Mouse (Mus musculus) 3134 (cell line): ENCODE data around the gene Fat3.

ENCODE experiments used
- DNase-seq: peaks from one replicate; pipeline ENCODE4 v3.0.0-alpha.2; 2011; ENCODE audit warnings: low spot score; ENCODE audit not compliant: insufficient read length; ENCODE audit errors: extremely low read depth

Gene Fat3

DNA sequence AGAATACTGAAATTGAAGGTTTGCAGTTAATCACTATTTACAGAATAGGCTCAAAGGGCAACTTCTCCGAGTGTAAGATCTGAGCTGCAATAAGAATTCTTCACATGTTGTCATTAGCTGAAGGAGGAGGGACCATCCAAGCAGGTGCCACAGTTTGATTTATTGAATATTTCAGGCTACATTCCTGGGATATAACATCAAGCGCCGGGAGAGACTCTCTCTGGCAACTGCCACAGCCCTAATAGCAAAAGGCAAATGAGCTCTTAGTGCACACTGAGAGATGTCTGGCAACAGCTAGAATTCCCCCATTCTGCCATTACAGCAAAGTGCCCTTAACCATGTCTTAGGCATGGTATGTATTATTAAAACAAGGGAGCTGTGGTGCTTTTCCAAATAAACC lies 61.1 kb downstream of the Fat3 start:
- DNase-seq, result no peak

DNA sequence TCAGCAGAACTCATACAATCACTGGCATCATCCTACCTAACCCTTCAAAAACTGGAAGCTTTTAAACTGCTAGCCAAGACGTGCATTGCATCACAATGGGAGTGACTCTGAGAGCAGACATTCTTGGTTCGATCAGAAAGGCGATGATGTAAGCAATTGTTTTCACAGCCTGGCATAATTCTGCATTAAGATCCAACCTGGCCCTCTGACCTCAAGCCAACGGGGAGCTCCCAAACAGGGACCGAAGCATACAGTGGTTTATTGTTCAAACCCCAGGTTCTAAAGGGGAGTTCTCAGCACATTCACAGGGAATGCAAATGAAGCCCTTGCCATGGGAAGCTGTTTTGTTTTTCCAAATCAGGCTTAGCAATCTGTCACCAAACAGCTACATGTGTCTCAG lies 63.3 kb downstream of the Fat3 start:
- DNase-seq, result no peak

DNA sequence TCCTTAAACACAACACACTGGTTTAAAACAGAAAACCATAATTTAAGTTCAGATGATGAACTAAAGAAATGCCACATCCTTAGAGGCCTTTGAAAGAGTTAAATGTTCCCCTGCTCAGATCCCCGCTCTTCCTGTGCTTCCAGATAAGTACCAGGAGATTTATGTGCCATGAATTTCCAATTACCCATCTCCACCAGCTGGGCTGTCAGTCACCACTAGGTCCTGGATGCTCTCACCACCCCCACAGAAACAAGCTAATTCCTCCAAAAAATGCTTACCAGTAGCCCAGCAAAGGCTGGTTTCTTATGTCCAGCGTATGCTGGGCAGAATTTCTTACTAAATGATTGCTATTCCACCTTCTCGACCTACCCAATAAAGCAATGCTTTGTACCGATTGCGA lies 72.5 kb downstream of the Fat3 start:
- no peak for DNase-seq

DNA sequence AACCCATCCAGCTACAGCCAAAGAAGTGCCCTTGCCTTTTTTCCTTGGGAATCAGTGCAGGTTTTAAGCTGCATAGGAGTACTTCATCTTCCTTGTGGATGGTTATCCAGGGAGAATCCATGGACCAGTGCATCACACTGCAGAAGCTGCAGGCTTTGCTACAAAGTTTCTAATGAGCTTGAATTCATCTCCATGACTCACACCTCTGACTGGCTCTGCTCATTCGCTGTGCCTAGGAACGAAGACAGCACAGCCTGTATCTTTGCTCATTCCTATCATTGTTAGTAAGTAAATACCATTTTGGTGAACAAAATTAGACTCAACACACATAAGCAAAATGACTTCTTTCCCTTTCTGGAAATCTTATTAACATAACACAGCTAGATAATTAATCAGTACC lies 78.4 kb downstream of the Fat3 start:
- no peak for DNase-seq

DNA sequence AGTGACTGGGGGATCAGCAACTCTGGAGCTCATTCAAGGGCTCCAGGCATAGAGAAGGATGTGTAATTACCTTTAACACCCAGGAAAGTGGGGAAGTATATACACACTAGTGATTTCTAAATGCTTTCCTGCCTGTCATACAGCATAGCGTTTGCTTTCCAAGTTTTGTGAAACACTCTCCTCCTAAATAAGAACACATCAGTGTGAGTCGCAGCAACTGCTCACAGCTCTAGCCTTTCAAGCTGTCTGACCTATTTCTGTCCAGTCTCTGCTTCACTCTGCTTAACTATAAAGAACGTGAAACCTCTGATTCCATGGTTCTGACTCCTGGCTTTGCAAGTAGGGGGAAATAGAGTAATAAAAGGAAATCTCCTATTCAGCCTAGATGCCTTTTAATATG lies 98.3 kb downstream of the Fat3 start:
- no peak for DNase-seq

DNA sequence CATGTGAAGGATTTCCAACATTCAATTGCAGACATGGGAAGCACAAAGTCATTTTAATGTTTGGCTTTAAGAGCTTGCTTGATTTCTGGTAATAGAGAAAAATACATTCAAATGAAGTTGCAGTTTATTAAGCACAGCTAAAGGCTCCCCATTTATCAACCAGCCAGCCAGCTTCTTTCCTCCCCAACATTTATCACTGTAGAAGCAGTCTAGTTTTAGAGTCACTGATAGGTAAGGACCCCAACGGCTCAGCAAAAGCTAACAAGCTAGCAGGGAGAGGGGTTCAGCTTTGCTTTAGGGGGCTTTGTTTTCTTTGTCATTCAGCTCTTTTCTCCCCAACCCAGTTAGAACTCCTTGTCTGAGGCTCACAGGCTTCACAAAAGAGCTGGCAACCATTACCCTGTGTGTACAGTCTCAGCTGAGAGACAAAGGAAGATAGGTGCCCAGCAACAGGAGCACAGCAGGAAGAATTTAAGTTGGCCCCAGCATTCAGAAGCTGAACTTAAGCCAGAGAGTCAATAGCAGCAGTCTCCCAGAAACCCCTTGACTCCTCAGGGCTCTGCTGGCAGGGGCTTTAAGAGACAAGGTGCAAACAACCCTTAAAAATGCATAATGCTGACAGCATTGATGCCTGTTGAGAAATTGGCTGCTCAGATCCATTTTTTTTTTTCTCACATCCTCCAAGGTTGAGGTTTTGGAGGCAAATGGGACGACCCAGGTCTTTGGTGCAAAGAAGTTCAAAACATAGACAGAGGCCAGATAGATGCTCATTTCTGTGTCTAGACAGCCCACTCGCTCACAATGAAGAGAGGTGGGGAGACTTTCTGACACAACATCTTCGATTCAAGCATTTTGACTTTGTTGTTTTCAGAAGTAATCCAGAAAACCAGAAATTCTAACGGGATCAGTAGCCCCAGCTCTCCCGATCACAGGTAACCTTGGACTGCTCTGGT lies 102.1 kb downstream of the Fat3 start:
- no peak for DNase-seq

DNA sequence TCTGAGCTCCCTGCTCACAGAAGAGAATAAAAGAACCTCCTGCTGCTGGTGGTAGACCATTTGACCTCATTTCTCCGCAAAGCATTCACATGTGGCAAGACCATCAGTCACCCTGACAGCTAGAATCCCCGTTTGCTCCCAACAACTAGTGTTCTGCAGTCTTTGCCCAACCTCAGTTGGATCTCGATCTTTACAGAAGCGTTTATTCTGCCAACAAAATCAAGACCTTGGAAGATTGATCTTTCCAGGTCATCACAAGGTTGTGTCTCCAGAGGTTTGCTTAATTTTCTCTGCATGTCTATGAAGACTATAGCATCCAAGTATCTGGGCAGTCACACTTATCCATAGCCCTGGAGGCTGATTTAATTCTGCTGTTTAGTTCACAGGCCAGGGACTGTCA lies 111.9 kb downstream of the Fat3 start:
- DNase-seq, result no peak

DNA sequence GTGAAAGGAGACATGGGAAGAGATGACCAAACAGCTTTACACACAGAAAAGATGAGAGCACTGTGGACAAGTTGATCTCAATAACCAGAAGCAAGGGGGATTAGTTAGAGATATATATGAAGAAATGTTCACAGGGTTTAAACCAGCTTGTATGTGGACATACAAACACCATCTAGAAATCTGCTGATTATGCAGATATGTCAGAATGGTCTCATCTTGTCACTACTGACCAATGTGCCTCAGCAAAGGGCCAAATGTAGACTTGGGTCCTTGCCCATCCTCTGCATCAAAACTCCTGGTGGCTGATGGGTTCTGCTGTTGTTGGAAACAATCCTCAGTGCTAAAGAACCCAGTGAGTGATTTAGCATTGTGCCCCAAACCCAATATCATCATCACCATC lies 113.6 kb downstream of the Fat3 start:
- no peak for DNase-seq

DNA sequence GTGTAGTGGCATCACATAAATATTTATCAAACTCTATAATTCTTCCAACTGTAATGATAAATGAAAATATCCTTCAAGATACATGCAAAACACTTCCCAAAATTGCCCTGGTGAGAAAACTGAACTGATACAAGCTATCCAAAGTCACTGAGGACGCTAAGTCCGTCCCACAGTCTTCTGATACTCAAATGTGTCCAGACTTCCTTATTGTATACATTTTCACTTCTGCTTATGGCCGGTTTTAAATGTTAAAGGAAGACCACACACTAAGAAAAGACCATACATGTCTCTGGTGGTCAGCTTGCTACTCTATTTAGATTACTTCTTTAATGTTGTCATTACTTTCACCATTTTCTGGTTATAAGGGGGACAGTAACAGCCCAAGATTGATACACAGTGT lies 137.4 kb downstream of the Fat3 start:
- no peak for DNase-seq

DNA sequence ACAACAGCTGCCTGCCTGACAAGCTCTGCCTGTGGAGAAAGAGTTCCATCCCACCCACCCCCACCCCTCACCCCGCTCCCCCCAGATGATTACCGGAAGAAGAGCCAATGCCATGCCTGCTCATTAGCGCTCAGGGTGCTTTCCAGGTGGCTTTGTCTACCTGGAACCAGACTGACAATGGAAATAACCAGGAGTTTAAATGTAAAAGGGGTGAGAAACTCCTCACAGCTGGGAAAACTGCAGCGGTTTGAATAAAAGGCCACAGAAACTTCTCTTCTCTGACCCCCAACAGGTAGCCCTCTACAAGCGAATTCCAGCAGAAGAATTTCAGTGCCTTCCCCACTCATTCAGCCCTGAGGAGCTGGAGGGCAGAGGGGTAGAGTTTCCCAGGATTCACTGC lies 139.3 kb downstream of the Fat3 start:
- DNase-seq, result no peak

DNA sequence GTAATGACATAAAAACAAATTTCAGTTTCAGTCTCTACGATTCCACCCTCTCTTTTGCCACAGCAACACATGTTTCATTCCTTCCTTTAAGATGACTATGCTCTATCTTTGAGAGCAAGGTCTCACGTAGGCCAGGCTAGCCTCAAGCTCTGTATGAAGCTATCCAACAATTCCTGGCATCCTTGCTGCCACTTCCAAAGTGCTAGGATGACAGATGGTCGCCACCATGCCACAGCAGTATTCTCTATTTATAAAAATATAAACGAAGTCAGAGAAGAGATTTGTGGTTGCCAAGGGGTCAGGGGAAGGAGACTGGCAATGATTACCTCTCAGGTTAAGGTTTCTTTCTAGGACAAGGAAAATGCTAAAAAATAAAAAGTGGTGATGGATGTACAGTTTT lies 144.4 kb downstream of the Fat3 start:
- DNase-seq, result no peak

DNA sequence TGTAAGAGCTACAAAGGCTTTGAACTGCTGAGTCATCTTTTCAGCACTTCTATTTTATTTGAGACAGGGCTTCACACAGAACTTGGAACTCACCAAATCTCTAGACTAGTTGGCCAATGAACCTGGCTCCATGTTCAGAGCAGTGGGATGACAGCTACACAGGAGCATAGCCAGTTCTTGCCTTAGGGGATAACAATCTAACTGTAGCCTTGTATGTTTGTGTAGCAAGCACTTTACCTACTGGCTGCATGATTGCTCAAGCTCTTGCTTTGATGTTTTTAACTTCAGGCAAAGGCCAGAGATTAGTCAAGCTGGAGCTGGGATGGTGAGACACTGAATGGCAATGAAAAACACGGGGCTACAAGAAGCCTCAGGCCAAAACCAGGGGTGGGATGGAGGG lies 146.2 kb downstream of the Fat3 start:
- no peak for DNase-seq

DNA sequence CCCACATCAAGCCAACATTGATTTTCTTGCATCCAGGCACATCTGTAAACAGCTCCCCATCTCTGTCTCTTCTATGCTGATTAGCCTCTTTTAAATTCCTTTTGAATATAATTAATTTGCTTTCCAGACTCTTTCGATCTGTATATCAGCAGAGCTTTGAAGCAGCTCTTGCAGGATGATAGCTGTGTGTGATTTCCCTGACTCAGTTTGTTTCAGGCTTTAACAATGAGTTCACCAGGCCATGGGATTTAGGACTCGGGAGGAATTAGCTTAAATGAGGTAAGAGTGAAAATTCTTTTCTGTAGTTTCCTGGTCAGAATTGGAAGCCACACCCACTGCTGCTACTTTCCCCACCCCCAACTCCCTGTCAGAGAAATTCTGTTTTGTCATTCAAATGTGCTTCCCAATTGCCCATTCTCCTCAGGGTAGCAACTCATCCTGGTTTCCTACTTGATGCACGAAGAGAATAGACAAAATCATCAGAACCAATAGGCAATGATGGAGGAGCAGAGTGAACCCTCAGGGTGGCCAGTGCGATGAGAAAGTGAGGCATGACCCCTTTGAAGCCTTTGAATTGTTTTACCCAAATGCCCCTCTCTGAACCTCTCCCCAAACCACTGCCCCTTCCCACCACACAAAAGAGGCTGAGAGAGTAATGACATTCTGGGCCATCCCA lies 147.9 kb downstream of the Fat3 start:
- DNase-seq, result no peak

DNA sequence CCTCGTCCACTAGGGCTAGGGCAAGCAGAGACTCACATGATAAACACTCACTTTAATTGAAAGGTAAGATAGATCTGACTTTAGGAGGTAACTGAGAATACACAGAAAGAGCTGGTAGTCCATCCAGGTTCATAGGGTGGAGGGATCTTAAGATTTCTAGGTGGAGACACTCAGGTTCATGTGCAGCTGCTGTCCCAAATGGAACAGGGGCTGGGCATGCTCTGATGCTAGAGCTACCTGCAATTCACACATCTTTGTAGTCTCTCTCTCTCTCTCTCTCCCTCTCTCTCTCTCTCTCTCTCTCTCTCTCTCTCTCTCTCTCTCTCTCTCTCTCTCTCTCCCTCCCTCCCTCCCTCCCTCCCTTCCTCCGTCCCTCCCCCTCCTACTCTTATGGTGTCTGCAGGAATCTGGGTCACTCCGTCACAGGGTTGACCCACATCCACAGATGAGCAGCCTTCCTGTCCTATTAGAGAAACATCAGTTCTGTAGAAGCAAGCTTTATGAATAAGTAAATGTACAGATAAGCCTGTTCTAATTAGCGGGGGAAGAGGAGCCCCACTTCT lies 148.5 kb downstream of the Fat3 start:
- no peak for DNase-seq

DNA sequence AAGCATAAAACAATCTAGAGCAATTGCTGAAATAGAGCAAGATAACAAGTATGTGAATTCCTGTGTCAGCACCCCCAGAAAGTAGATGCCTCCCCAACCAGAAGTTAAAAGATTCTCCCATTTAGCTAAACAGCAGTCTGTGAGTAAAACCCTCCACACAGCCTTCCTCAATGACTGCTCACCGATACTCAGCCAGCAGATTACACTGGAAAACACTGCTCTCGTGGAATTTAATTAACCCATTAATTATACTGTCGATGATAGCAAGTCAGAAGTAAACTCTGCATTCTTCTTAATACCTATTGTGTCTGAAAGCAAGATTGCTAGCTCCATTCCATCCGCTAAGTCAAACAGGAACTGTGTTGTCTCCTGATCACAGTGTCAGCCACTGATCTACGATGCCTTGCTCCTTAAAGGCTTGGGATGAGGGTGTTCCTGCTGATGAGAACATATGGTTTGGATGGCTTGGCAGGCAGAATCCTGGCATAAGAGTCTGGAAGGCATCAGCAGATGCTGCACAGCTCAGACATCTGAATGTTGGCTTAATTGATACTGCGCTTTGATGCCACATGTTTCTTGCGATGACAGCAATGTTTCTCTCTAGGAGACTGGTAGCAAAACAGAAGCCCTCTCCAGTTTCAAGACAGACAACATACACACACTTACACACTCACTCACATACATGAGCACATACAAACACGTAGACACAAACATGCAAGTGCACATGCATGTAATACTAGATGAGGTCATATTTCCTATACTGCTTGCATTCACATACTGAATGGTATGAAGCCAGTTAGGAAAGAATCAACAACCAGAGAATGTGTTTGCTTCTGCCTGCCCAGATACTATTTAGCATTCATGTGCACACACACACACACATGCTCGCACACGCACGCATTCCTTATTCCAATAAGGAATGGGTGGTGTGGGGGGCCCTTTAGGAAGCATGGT lies 155.9 kb downstream of the Fat3 start:
- DNase-seq, result no peak

DNA sequence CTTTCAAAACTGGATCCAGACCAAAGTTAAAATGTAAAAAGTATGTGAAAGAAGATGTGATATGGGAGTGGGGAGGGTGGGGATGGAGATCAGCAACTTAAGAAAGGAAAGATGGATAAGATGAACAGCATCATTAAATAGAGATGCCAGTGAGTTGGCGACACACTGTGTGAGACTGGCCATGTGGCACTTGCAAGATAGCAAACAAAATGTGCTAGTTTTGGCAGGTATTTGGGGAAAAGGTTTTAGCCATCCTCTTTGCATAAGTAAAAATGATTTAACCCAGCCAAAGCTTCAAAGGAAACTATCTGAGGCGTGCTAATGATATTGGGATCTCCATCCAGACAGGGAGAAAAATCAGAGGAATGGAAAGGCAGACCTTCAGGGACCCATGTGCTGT lies 157.9 kb downstream of the Fat3 start:
- DNase-seq, result no peak

DNA sequence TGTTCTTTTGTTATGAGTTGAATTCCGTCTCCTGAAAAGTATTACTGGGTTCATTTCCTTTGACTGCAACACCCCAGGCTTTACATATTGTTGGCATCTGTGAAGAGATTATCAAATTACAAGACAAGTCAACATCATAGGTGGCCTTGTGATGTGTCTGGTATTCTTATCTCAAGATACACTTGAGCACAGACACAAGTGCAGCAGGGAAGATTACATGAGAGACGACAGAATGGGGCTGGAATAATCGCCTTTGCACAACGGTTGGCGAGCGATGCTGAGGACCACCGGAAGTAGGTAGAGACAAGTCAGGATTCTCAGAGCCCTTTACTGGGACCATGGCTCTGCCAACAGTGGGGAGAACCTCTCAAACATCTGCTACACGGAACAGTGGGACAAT lies 158.5 kb downstream of the Fat3 start:
- DNase-seq, result no peak

DNA sequence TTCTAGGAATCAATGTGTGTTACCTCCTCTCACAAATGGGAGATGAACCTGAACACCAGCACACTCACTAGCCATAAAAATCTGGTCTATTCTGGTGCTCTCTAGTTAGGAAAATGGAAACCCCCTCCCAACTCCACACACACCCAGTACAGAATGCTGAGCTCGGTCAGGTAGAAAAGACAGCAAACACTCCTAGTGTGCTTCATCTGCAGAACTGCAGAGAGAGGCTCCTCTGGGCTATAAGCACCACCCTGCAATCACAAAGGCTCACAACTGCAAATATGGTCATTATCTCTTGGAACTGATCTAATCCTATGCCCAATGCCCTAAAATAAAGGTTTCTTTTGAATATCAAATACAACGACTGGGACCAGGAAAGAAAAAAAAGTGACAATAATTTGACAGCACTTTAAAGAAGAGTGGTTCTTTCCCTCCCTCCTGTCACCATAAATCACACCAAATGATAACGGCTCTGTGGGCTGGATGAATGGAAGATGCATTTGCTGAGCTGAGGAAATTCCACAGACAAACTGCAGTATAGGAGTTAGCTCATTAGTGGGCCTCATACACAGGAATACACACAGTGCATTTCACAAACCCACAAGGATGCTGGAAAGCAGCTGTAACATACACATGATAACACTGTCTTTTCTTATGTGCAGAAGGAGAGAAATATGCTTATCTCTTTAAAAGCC lies 170.6 kb downstream of the Fat3 start:
- DNase-seq, result no peak

DNA sequence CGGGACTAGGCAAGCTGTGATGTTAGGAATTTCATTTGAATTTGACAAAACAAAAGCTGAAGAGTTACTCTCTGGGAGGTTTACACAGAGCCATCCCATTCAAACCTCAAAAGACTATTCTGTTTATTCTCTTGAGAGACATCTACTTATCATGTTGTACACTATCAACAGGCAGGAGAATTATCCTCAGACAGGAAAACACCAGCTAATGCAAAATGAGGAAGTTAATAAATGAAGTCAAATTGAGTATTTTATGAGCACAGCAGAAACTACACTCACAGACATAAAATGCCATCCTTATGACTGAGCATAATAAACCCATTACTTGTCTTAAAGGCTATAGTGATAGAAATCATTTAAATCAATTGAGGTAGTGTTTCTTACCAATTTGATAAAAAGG lies 182.1 kb downstream of the Fat3 start:
- no peak for DNase-seq

DNA sequence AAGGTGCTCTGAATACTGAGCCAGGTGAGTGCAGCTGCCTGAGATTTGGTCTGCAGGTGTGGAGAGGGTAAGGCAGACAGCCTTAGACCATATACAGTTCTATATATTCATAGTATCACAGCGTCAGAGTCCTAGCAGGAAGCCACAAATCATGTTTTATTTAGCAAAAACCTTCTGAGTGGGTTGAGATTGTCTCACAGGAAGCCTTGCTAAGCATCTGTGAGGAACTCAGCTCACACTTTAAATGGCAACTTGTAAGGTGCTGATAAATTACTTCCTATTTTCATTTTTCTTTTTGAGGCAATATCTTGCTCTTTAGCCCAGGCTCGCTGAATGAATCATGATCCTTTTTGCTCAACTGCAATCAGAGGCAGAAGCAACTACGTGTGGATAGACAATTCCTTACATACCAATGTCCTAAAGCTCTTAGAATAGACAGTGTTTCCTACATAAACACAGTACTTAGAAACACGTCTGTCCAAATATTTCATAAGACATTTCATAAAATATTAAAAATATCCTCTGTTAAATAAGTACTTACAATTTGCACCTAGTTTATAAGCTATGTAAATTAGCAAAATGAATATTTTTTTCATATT lies 188.4 kb downstream of the Fat3 start:
- no peak for DNase-seq
